Mouse (Mus musculus) urinary bladder, adult 18-20 months (tissue): ENCODE measurements around the gene Nrip1.
A peak's percentile ranks its signal among the peaks of the same experiment; 100 is the strongest.
"Not testable (repeated sequence)": the region's sequence is repeated elsewhere in the genome, so short reads cannot be mapped to it uniquely, and the experiment has no call there.

Experiments
- DNase-seq, 2 experiments: peaks; one replicate each; pipeline ENCODE4 v3.0.0; 2022; ENCODE audit warnings: low spot score in 2 of 2, mixed read lengths in 2 of 2

Nrip1 gene

DNA sequence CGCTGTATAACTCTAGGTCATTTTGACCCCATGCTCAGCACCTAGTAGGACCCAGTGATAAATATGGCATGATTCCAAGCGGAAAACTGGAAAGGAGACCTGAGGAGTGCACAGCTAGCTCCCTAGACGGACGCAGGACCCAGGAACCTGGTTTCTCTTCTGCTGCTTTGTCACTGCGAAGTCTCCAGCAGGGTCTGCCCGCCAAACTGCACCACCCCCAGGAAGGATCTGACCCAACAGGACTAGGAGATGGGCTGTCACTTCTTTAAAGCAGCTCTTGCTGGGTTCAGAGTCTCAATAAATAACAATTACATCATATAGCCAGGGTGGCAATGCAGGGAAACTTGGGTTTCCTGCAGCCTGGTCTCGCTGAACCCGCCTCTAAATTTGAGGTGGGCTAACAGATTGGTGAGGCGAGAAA is at the start of gene Nrip1:
Nrip1 (minus strand) TSS at position 157 of the 421 bp plus-strand sequence.
- peak in 1 of 2 experiments; percentile 42 for DNase-seq

DNA sequence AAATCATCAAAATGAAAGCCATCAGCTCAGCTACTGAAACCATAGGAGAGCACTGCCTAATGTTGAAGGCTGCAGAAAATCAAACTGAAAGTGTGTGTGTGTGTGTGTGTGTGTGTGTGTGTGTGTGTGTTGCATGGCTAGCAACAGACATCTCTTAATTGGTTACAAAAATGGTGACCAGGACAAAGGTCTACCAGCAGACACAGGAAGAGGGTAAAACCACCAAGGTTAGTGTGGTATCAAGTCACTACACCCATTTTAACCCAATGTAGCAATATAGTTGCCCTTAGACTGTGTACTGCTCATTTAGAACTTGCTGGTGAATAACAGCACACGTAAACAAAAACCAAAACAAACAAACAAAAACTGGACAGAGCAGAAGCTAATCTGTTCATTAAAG is 48.9 kb upstream of the Nrip1 start:
- DNase-seq = no peak

DNA sequence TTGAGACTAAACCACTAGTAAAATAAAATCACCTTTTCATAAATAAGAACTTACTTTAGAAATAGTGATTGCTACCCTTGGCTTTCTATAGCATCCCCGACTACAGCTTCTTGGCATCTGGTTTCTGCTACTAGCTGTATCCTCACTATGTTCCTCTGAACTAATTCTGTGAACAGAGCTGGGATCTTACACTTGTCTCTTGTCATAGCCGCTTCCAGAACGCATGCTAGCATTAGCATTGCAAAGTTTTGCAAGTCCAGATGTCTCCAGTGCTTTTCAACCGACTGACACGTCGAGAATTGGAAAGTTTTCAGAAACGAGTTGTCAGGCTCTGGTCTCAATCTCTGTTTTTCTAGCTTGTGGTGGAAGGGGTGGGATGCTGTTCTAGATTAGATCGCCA is 46.2 kb upstream of the Nrip1 start:
- DNase-seq = no peak

DNA sequence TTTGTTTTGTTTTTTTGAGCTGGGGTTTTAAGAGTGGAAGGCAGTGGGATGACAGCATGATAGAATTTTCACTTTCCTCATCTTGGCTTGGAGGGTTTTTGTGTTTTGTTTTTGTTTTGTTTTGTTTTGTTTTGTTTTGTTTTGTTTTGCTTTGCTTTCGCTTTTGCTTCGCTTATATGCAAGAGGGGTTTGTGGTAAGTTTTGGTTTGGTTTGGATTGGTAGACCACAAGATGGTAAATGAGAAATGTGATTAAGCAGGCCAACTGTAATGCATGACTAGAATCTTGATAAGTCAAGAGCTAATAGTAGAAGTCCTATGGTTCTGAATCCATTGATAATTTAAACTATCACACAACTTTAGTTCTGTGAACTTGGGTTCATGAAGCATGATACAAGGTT is 42.9 kb upstream of the Nrip1 start:
- DNase-seq = no peak

DNA sequence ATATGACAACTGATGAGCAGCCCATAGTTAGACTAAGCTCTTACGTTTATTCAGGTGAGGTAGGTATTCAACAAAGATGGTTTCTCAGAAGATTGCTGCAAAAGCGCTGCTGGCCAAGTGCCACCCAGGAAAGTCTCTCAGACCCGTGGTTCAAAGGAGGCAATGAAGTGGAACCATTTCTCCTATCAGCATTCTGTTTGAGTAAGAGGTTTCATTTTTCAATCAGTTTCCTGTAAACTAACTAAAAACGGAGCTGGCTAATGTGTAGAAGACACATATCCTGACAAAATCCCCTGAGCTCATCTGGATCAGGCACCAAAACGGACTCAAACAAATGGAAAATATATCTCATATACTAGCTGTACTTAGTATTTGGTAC is 42.4 kb upstream of the Nrip1 start:
- no peak for DNase-seq

DNA sequence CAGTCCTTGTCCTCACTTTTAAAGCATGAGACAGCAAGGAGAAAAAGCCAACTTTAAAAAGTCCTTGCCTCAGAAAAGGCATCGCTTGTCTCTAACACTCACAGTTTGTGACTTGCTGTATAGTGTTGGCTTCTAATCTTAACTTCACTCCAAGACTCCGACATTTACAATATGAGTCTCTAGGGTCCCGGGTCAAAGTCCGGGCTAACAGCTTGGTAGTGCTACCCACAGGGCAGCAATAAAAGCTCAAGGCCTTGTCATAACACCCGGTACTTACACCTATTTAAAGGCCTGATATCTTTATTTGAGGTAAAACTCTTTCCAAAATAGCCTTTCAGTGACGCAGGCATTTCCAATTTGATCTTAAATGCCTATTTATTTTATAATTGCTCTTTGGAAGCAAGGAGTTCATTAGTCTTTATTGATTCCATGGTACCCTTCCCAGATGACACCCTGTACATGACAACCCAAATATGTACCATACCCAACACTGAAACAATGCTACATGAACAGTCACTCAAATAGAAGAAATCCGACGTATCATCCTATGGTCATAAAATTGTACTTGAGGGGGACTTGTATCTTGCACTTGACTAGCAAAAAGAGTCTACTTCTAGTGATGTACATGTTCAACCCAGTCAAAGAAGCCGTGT is 41.9 kb upstream of the Nrip1 start:
- no peak for DNase-seq

DNA sequence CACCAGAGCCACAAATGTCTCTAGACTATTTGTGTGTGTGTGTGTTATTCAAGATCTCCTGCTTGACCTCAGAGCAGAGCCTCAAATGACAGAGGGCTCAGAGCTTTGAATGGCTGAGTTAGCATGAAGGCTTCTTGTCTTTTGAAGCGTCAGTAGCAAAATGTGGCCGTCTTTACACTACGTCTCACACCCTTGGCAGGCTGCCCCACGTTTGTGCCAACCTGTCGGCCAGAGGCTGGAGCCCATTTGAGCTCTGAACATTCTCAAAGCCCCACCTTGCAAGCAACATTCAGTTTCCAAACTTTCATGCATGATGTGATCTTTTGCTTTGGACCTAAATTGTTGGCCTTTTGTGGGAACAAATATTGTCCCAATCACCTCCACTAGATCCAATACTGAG is 40.9 kb upstream of the Nrip1 start:
- DNase-seq = no peak

DNA sequence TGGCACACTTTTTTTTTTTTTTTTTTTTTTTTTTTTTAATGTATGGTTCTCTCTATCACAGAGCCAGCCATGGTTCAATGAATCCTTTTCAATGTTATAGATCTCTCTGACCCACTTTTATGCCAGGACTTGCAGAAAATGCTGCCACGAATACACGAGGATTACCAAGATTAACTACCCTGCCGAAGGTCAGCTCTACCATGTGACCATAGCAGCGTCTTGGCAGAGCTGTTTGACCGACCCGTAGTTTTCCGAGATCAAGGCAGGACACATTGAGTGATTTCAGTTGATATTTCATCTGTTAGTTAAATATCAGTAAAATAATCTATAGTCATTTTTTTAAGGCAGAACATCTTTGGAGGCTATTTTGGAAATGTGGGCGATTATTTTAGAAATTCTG is 40.0 kb upstream of the Nrip1 start:
- DNase-seq = no peak

DNA sequence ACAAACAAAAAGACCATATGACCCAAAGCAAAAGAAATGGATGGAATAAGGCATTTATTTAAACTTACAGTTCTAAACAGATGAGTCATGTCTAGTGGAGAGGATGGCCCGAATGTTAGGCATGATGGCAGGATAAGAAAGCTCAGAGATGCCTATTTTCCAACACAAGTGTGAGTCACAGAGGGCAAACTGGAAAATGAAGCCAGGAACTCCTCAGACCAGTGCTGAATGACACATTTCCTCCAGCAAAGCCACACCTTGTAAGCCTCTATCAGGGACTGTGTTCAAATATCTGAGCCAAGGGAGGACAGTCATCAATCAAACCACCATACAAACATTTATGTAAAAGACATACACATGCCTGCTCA is 35.7 kb upstream of the Nrip1 start:
- peak in 1 of 2 experiments; percentile 6 for DNase-seq

DNA sequence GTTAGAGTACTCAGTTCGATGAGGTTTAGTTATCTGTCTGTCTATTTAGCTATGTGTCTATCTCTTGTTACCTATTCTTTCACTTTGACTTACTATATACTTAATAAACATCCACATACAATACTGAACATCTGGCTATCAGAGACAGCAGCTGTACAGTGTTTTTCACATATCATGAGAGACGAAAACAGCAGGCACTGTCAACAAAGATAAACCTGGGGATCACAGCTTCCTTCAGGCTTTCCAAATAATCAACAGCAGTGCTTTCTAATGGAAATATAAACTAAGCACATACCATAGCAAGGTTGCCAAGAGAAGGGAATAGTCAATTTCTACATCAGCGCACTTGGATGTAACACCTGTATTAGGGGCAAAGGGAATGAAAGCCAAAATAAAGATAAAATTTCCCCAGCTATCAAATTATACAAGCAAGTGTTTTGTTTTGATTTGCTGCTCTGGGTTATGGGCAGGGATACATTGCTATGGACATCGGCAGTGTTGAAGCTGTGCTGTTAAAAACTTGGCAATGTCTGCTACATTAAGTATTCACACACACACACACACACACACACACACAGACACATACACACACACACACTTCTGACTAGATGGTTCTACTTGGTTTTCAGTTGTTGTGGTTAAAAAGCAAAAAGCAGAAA is 35.2 kb upstream of the Nrip1 start:
- DNase-seq = no peak

DNA sequence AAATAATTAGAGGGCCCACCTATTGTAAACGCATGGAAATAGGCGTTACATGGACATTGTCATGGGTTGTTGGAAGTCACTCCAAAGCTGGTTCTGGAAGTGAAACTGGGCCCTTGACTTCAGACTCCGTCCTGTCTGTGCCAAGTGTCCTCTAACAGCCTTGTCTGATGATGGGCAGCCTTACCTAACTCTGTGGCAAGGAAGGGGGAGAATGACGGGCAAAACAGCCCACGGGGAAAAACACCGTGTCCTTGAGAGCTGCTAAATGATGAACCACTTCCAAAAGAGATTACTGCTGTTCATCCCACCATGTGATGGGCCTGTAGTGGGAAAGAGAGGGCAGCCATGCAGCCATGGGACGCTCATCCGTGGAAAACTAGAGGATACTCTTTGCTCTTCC is 34.6 kb upstream of the Nrip1 start:
- DNase-seq = no peak

DNA sequence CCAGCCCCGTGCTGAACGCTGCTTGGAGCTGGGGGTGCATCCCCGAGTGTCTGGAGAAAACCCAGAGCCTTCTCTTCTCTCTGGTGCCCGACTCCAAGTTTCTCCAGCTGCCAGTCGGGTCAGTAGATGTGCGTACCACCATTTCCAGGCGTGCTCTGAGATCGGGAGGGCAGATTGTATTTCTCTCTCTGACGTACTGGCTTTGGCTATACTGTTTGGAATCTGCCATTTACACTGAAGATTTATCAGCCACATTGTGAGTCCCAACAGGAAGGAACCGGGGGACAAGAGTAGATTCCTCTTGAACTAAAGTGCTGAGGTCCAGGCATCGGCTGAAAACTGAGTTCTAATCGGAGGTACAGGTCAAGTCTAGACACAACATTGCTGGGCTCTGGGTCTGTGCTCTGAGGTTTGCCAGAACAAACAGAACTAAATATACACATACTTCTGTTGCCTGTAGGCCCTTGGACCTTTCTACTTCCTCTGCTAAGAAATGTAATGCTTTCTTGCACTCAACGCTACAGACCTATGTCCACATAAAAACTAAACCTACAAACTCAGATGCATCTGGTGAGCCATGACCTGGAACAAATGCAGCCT is 33.8 kb upstream of the Nrip1 start:
- DNase-seq = peak in 1 of 2 experiments; percentile 6

DNA sequence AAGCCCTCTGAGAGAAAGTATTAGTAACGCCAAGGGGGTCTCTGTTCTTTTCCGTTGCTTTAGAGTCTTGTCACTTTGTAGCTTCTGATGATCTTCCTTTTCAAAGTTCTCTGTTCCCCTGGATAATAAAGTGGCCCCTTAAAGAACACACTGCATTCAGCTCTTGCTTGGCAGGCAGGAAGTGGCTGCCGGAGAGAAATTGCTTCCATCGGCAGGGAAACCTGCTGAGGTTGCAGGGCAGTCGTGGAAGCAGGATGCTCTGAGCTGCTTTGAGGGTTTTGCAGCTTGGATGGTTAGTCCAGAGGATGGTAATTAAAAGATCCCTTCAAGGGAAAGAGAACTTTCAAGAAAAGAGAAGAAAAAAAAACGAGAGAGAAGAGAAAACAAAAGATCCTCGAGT is 33.3 kb upstream of the Nrip1 start:
- DNase-seq = no peak

DNA sequence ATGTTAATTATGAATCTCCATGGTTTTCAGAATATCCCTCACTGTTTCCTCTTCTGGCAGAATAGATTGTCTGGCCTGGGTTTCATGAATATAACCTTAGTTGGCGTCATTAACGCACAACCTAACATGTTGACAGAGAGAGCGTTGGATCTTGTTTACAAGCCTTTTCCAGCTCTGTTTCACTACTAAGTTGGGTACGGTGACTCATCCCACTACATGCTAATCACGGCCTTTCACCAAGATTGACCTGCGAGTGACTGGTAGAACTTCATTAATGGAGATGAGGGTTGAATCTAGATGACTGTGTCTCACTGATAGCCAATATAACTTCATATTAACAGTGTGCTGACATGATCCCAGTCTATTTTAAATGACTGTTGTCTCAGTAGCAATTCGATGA is 32.7 kb upstream of the Nrip1 start:
- no peak for DNase-seq

DNA sequence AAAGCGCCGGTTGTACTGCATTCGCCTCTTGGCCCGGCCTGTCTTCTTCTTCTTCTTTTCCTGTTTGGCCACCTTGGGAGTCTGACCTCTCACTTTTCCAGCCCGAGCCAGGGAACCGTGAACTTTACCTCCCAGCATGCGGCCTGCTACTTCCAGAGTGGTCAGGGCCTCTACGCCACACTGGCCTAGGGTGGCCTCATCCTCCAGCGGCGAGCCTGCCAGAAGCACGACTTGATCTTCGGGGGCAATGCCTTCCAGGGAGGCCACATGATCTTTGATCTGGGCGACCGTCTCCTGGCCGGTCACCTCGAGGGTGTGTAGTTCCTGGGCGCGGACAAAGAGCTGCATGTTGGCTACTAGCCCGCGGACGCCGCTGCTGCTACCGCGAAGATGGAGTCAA is 29.7 kb upstream of the Nrip1 start:
- DNase-seq = not testable (repeated sequence)

DNA sequence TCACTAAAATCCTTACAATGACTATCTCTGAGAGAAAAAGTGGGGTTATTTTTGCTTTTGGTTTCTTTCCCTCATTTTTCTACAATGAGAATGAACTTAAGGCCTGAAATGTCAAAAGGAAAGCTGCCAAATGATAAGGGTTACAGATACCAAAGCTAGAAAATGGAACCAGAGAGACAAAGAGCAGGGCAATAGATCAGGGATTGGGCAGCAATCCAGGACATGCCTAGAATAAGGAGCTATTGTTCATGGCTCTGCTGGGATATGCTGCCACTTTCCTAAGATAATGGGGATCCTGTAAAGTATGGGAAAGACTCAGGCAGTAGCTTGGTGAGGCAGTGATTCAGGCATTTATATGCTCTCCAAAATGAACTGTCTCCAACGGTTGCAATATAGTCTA is 22.9 kb upstream of the Nrip1 start:
- DNase-seq = no peak

DNA sequence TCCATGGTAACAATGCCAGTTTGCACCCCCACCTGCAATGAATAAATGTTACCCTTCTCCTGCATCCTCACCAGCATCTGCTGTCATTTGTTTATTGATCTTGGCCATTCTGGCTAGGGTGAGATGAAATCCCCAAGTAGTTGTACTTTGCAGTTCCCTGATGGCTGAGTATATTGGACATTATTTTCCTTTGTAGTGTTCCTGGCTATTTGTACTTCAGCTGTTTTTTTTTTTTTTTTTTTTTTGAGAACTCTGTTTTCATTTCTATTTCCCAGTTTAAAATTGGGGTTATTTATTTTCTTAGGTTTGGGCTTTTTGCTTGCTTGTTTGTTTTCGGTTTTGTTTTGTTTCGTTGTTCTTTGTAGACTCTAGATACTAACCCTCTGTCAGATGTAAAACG is 19.6 kb upstream of the Nrip1 start:
- DNase-seq = no peak

DNA sequence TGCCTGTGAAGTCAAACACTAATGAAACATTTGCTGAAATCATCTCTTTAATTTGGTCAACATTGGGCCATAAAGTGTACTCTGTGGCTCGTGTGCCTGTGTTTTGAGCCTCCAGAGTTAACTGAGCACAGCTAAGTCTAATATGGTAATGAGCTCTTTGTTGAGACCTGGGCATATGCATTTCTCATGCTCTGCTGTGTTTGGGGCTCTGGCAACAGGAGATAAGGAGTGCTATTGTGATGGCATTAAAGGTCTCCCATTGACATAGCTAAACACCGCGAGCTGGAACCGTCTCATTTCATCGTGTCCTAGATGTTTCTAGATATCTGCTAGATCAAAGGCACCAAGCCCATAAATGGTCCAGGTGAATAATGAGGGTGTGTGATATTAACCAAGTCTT is 12.9 kb upstream of the Nrip1 start:
- DNase-seq = no peak

DNA sequence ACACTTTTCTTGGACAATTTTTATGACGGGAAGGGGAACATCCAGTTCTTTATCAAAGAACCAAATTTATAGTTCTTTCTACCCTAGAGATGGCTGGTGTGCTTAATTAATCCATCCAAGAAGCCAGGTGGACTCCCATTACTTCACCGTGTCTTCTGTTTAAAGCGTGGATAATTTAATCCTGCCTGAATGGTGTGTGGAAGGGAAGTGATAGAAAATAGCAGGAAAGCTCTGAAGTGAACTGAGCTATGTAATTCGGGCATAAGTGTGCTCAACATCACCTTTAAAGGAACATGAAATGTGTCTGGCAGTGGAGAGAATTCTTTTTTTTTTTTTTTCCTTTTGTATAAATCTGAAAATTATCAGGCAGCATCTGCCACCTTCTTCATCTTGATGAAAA is 12.4 kb upstream of the Nrip1 start:
- DNase-seq = no peak

DNA sequence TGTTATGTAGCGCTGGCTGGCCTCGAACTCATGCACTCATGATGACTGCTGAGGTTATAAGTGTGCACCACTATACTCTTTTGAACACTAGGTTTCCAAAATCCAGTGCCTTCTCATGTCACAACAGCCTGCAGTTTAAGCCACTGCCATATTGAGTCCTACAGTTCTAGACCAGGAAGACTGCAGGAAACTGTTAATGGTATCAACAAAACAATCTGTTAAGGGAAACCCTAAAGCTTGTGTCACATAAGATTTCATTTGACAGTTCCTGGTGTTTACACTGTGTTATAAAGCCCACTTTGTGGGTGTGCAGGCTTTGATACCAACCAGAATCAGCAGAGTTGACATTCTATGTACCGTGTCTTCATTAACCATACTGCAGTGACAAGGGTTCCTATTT is 3.6 kb upstream of the Nrip1 start:
- no peak for DNase-seq

DNA sequence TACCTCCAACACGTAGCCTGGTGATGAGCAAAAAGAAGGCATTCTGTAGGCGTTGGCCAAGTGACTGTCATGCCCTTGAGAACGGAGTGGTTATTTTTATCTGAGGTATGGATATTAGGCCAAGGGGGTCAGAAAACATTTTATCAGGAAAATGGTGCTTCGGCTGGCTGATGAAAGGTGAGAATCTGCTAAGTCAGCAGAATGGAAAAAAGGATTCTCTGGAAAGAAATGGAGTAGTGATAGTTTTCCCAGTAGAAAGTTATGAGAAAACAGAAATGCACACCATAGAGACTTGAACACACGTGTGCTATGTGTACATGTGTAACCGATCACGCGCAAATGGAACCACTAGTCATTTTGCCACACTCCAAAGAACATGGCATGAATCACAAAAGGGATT is 3.0 kb upstream of the Nrip1 start:
- no peak for DNase-seq

DNA sequence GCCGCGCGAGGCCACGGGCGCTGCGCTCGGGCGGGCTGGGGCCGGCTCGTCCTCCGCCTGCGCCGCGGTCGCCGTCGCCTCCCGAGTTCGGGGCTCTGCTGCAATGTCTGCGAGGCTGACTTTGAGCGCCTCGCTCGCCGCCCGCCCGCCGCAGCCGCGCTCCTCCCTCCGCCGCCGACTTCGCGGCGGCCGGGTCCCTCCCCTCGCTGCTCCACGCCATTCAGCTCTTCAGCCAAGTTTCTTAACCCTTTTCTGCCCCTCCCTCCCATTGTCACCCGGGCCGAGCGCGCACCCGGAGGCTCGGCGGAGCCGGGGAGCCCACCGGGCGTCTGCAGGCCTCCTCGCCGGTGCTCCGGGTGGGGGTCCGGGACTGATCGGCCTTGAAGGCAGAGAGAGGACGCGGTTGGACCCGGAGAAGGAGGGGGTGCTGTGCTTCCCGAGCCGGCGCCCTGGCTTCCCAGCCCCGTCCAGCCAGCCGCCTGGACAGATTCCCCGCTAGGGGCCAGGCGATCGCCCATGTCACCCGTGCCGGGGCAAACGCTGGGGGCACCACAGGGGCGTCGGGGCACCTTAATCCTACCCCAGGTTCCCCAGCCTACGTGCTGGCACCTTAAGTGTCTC is 576 bp downstream of the Nrip1 start:
- DNase-seq = peak; percentile 82 to 91
